Mouse (Mus musculus): ENCODE data around the gene Bpnt1.

DNA sequence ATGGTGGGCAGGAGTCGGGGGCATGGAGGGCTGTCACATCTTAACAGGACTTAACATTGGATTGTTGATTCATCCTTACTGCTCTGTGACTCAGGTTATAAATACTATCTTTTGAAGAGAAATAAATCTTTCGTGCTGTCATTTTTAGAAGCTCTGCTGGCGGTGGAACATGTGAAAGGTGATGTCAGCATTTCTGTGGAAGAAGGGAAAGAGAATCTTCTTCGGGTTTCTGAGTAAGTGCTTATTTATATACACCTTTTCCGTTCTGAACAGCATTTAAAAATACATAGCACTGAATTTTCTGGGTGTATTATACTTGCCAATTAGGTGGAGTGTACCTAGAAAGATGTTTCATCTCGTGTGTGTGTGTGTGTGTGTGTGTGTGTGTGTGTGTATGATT is 35.4 kb downstream of the Bpnt1 start:
- TF ChIP-seq CTCF (IDR thresholded peaks at IDR 0.05; ENCODE audit: low read depth) = no peak
- TF ChIP-seq EP300 (IDR thresholded peaks at IDR 0.05; ENCODE audit: low read depth) = no peak
